Mouse (Mus musculus) embryonic stem cell, embryonic (primary cell): ENCODE data around the gene Olfr819.
"Not testable (repeated sequence)": the region's sequence is repeated elsewhere in the genome, so short reads cannot be mapped to it uniquely, and the experiment has no call there.

Experiments
- CTCF ChIA-PET, 4 experiments: fragments of 300-600 bp in 2 of 4; fragments of 350-600 bp in 2 of 4; sonication (Branson Sonifier 250); formaldehyde crosslinking; loops; one replicate each; lab custom pipeline; 2022; ENCODE audit warnings: inconsistent platforms in 2 of 4; lab: Charles Lee
- POLR2A ChIA-PET, 4 experiments: fragments of 300-600 bp in 2 of 4; fragments of 350-600 bp in 2 of 4; sonication (Branson Sonifier 250); formaldehyde crosslinking; loops; one replicate each; lab custom pipeline; 2022; ENCODE audit warnings: antibody characterized with exemption in 4 of 4, inconsistent platforms in 1 of 4; lab: Charles Lee

Gene Olfr819

GRCm38 (mm10) chr10:129967166-129967565 is at the start of gene Olfr819:
TSS of gene Olfr819 (minus strand) at chr10:129967266.
- CTCF ChIA-PET, POLR2A ChIA-PET: not testable (repeated sequence)

GRCm38 (mm10) chr10:130012321-130012720 is 45.3 kb upstream of the Olfr819 start, which contains the start of gene Olfr820:
TSS of gene Olfr820 (plus strand) at chr10:130012621.
- POLR2A ChIA-PET, result no interaction called here
- CTCF ChIA-PET, result no interaction called here

GRCm38 (mm10) chr10:130005366-130005765 is 38.3 kb upstream of the Olfr819 start:
- CTCF ChIA-PET, result not testable (repeated sequence)

GRCm38 (mm10) chr10:130004104-130004503 is 37.0 kb upstream of the Olfr819 start:
- POLR2A ChIA-PET, CTCF ChIA-PET: not testable (repeated sequence)

More at GRCm38 (mm10) chr10:130005366-130005765, 38.3 kb upstream of the Olfr819 start:
- POLR2A ChIA-PET, result not testable (repeated sequence)

- CTCF ChIA-PET, POLR2A ChIA-PET: not testable (repeated sequence)
These were observed 17.9 kb upstream of the Olfr819 start, which contains the start of gene Gm10310 for GRCm38 (mm10) chr10:129984962-129985361. TSS of gene Gm10310 (minus strand) at chr10:129985062.

- CTCF ChIA-PET, result not testable (repeated sequence)
These were observed 14.8 kb upstream of the Olfr819 start for GRCm38 (mm10) chr10:129981867-129982266.

GRCm38 (mm10) chr10:129976040-129976439 is 9.0 kb upstream of the Olfr819 start, which contains the start of gene Olfr247:
TSS of gene Olfr247 (minus strand) at chr10:129976140.
- CTCF ChIA-PET, POLR2A ChIA-PET: not testable (repeated sequence)

More at GRCm38 (mm10) chr10:129981867-129982266, 14.8 kb upstream of the Olfr819 start:
- POLR2A ChIA-PET, result not testable (repeated sequence)

- POLR2A ChIA-PET, CTCF ChIA-PET: not testable (repeated sequence)
These were observed 5.9 kb upstream of the Olfr819 start for GRCm38 (mm10) chr10:129972994-129973393.

- CTCF ChIA-PET, POLR2A ChIA-PET: not testable (repeated sequence)
These were observed 834 bp downstream of the Olfr819 start for GRCm38 (mm10) chr10:129966232-129966631.

- ChIA-PET POLR2A (no interaction called here), CTCF (no interaction called here)
These were observed 18.1 kb downstream of the Olfr819 start, which contains the start of gene Olfr818 for GRCm38 (mm10) chr10:129949000-129949399. TSS of gene Olfr818 (minus strand) at chr10:129949100.

GRCm38 (mm10) chr10:129915497-129915896 is 51.6 kb downstream of the Olfr819 start, which contains the start of gene Olfr816:
TSS of gene Olfr816 (minus strand) at chr10:129915597.
- CTCF ChIA-PET, result no interaction called here
- POLR2A ChIA-PET, result no interaction called here
